Mouse (Mus musculus): ENCODE data around the gene Gdf5. TPM values are rescaled to one million over a fixed set of nuclear protein-coding genes. Genes with fewer than 3 reads are reported as not detected.
A peak's percentile ranks its signal among the peaks of the same experiment; 100 is the strongest.

Gdf5 gene
- total RNA-seq, 1 experiment: 0.09 TPM

DNA sequence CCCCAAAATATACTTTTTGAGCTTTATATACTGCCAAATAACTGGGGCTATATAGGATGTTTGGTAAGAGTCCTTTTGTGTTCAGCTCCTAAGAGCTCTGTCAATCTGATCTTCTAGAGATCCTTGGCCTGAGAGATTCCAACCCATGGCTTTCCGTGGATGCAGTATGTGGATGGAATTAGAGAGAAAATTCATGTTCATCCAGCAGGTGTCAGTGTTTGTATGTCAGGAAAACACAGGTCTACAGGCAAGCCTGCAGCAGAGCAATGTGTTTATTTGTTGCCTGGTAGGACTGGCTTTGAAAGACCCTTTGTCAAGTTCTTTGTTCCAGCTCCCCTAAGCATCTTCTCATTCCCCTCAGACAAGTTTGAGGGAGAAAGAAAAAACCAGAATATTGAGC lies 17.8 kb upstream of the Gdf5 start:
- Histone ChIP-seq H3K27ac (ENCODE audit: insufficient read depth, low read depth, low read length, poor library complexity, severe bottlenecking) (no peak overlapping the region), H3K4me1 (ENCODE audit: control insufficient read depth in 2 of 2, insufficient read depth in 2 of 2, low read length in 2 of 2, poor library complexity in 1 of 2) (no peaks in the 10 kb centered on the region; a peak in 1 of 4 replicates), H3K9ac (ENCODE audit: insufficient read depth, low read depth, low read length, poor library complexity, severe bottlenecking) (no peak overlapping the region), H3K9me3 (ENCODE audit: control insufficient read depth, insufficient read depth, low read depth, low read length) (no peaks in the 10 kb centered on the region), H3K36me3 (ENCODE audit: control insufficient read depth, insufficient read depth, low read length, poor library complexity, severe bottlenecking) (peaks cover 24% of the 10 kb centered on the region; the same call in 1 of the 2 replicates), H3K4me3 (ENCODE audit: insufficient read depth in 1 of 2, low read depth in 1 of 2, low read length in 2 of 2, poor library complexity in 1 of 2, severe bottlenecking in 1 of 2) (no peak overlapping the region)
- no peak for DNase-seq (ENCODE audit: low read depth, low spot score)
- TF ChIP-seq ZNF384 (IDR thresholded peaks at IDR 0.05; ENCODE audit: low read depth, low read length) (no peak), ZC3H11A (IDR thresholded peaks at IDR 0.05; ENCODE audit: borderline replicate concordance, low read depth, low read length) (no peak), CHD2 (IDR thresholded peaks at IDR 0.05; ENCODE audit: low read depth, low read length) (no peak), HCFC1 (IDR thresholded peaks at IDR 0.05; ENCODE audit: borderline replicate concordance, insufficient read depth, low read length) (no peak), MAFK (IDR thresholded peaks at IDR 0.05; ENCODE audit: insufficient read depth, low read depth, low read length) (no peak)
- in situ Hi-C loops (cut with MboI; ENCODE audit: low sequenced_read_pairs in 2 of 2, unreplicated experiment in 2 of 2): no loop called here

DNA sequence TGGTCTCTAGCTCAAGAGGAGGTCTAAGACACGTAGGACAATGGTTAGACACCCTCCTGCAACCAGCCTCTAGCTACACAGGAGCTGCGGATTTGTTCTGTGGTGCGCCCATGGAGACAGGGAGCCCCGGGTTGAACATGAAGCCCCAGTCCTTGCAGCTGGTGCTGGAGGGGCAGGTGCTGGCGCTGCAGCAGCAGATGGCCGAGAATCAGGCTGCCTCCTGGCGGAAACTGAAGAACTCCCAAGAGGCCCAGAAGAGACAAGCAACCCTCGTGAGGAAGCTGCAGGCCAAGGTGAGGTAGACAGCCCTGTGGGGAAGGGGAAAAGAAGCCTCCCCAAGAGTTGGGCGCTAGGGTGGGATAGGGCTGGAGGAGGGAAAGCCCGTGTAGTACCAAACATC lies 16.7 kb upstream of the Gdf5 start:
- H3K36me3 ChIP-seq (ENCODE audit: control insufficient read depth, insufficient read depth, low read length, poor library complexity, severe bottlenecking): peaks cover 18% of the 10 kb centered on the region; the same call in 1 of the 2 replicates
- DNase-seq (ENCODE audit: low read depth, low spot score): no peak
- no peak overlapping the region for H3K27ac ChIP-seq (ENCODE audit: insufficient read depth, low read depth, low read length, poor library complexity, severe bottlenecking)
- TF ChIP-seq CHD2 (IDR thresholded peaks at IDR 0.05; ENCODE audit: low read depth, low read length) (no peak), ZNF384 (IDR thresholded peaks at IDR 0.05; ENCODE audit: low read depth, low read length) (no peak), ZC3H11A (IDR thresholded peaks at IDR 0.05; ENCODE audit: borderline replicate concordance, low read depth, low read length) (no peak), HCFC1 (IDR thresholded peaks at IDR 0.05; ENCODE audit: borderline replicate concordance, insufficient read depth, low read length) (no peak), MAFK (IDR thresholded peaks at IDR 0.05; ENCODE audit: insufficient read depth, low read depth, low read length) (no peak)
- no peaks in the 10 kb centered on the region for H3K9me3 ChIP-seq (ENCODE audit: control insufficient read depth, insufficient read depth, low read depth, low read length)
- in situ Hi-C loops (cut with MboI; ENCODE audit: low sequenced_read_pairs in 2 of 2, unreplicated experiment in 2 of 2): no loop called here
- H3K4me1 ChIP-seq (ENCODE audit: control insufficient read depth in 2 of 2, insufficient read depth in 2 of 2, low read length in 2 of 2, poor library complexity in 1 of 2): peaks cover 0 to 2% of the 10 kb centered on the region in 2 experiments; a peak in 2 of 4 replicates
- no peak overlapping the region for H3K4me3 ChIP-seq (ENCODE audit: insufficient read depth in 1 of 2, low read depth in 1 of 2, low read length in 2 of 2, poor library complexity in 1 of 2, severe bottlenecking in 1 of 2)
- no peak overlapping the region for H3K9ac ChIP-seq (ENCODE audit: insufficient read depth, low read depth, low read length, poor library complexity, severe bottlenecking)

DNA sequence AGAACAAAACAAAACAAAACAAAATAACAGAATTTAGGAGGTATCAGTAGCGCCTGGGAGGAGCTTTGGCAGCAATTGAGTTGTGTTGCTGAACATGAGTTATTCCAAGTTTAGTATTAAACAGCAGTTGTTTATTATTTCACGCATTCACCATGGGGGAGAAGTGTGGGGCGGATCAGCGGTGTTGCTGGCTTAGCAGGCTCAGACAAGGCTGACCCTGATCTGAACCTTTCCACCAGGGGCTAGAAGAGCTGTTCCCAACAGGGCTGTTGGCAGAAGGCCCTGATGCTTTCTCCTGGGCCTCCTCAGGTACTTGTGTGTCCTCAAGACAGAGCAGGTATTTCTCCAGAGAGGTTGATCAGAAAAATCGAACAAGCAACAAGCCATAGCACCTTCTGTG lies 14.8 kb upstream of the Gdf5 start:
- H3K9me3 ChIP-seq (ENCODE audit: control insufficient read depth, insufficient read depth, low read depth, low read length): no peaks in the 10 kb centered on the region
- no peak for TF ChIP-seq CHD2 (IDR thresholded peaks at IDR 0.05; ENCODE audit: low read depth, low read length)
- no peak for TF ChIP-seq ZC3H11A (IDR thresholded peaks at IDR 0.05; ENCODE audit: borderline replicate concordance, low read depth, low read length)
- TF ChIP-seq HCFC1 (IDR thresholded peaks at IDR 0.05; ENCODE audit: borderline replicate concordance, insufficient read depth, low read length): no peak
- no peak for TF ChIP-seq MAFK (IDR thresholded peaks at IDR 0.05; ENCODE audit: insufficient read depth, low read depth, low read length)
- TF ChIP-seq ZNF384 (IDR thresholded peaks at IDR 0.05; ENCODE audit: low read depth, low read length): no peak
- H3K4me3 ChIP-seq (ENCODE audit: insufficient read depth in 1 of 2, low read depth in 1 of 2, low read length in 2 of 2, poor library complexity in 1 of 2, severe bottlenecking in 1 of 2): no peak overlapping the region
- H3K27ac ChIP-seq (ENCODE audit: insufficient read depth, low read depth, low read length, poor library complexity, severe bottlenecking): no peak overlapping the region
- no peak for DNase-seq (ENCODE audit: low read depth, low spot score)
- no peak overlapping the region for H3K9ac ChIP-seq (ENCODE audit: insufficient read depth, low read depth, low read length, poor library complexity, severe bottlenecking)
- in situ Hi-C loops (cut with MboI; ENCODE audit: low sequenced_read_pairs in 2 of 2, unreplicated experiment in 2 of 2): no loop called here
- peaks cover 14% of the 10 kb centered on the region; the same call in 1 of the 2 replicates for H3K36me3 ChIP-seq (ENCODE audit: control insufficient read depth, insufficient read depth, low read length, poor library complexity, severe bottlenecking)
- H3K4me1 ChIP-seq (ENCODE audit: control insufficient read depth in 2 of 2, insufficient read depth in 2 of 2, low read length in 2 of 2, poor library complexity in 1 of 2): peaks cover 0 to 2% of the 10 kb centered on the region in 2 experiments; a peak in 2 of 4 replicates

DNA sequence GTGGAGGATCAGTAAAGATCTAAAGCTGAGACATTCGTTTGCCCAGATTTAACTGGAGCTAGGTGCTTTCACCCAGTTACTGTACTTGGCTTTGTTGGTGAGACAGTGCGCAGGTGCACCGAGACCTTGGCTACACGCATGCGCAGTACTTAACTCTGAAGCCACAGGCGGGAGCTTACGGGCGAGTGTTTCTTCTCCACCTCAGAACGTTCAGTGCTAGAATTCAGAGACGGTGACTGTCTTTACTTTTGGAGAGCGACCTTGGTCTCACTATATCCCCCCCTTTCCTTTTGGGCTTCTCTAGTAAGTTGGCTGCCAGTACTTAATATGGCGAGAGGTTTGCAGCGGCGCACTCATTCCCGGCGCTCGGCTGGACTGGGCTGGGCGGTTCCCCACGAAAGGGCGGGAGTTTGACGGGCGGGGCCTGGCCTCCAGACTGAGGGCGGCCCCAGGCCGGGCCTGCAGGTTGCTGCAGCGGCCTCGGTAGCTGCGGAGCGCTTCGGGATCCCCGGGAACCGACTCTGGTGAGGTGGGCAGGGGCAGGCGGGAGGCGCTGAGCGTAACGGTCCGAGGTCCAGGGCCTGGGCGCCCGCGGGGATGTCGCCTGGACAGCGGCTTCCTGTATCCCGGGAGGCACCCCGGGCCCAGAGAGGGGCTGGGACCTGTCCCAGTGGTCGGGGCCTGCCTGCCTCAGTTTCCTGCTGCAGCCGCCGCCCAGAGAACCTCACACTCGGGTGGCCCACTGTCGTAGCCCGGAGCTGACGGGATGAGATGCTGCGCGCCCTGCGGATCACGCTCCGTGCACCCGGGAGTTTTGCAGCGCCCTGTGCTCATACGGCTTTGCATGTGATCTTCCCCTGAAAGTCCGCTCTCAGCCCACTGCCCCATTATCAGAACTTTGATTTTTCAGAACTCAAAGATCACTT lies 11.2 kb upstream of the Gdf5 start, which contains the start of gene Cep250:
TSS of gene Cep250 (plus strand) at position 325 of the 926 bp plus-strand sequence.
- no peaks in the 10 kb centered on the region for H3K9me3 ChIP-seq (ENCODE audit: control insufficient read depth, insufficient read depth, low read depth, low read length)
- H3K9ac ChIP-seq (ENCODE audit: insufficient read depth, low read depth, low read length, poor library complexity, severe bottlenecking): peak within 1 kb of the TSS; percentile 86
- peak within 1 kb of the TSS; percentile 86 for H3K4me3 ChIP-seq (ENCODE audit: insufficient read depth in 1 of 2, low read depth in 1 of 2, low read length in 2 of 2, poor library complexity in 1 of 2, severe bottlenecking in 1 of 2)
- H3K4me1 ChIP-seq (ENCODE audit: control insufficient read depth in 2 of 2, insufficient read depth in 2 of 2, low read length in 2 of 2, poor library complexity in 1 of 2): peaks cover 0 to 2% of the 10 kb centered on the region in 2 experiments; a peak in 2 of 4 replicates
- peak within 1 kb of the TSS; percentile 90 for H3K27ac ChIP-seq (ENCODE audit: insufficient read depth, low read depth, low read length, poor library complexity, severe bottlenecking)
- peak; percentile 81 for TF ChIP-seq HCFC1 (IDR thresholded peaks at IDR 0.05; ENCODE audit: borderline replicate concordance, insufficient read depth, low read length)
- TF ChIP-seq MAFK (IDR thresholded peaks at IDR 0.05; ENCODE audit: insufficient read depth, low read depth, low read length): no peak
- no peak for TF ChIP-seq ZC3H11A (IDR thresholded peaks at IDR 0.05; ENCODE audit: borderline replicate concordance, low read depth, low read length)
- no peak for TF ChIP-seq ZNF384 (IDR thresholded peaks at IDR 0.05; ENCODE audit: low read depth, low read length)
- in situ Hi-C loops (cut with MboI; ENCODE audit: low sequenced_read_pairs in 2 of 2, unreplicated experiment in 2 of 2): no loop called here
- DNase-seq (ENCODE audit: low read depth, low spot score): peak; percentile 85
- no peaks in the 10 kb centered on the region for H3K36me3 ChIP-seq (ENCODE audit: control insufficient read depth, insufficient read depth, low read length, poor library complexity, severe bottlenecking)
